Mouse (Mus musculus): ENCODE data around the gene C1qtnf4.

- TF ChIP-seq CTCF (IDR thresholded peaks at IDR 0.05; ENCODE audit: borderline replicate concordance, control insufficient read depth, extremely low read depth, insufficient read depth, low read length, poor library complexity): no peak
- no peak for TF ChIP-seq POLR2A (IDR thresholded peaks at IDR 0.05; ENCODE audit: control insufficient read depth, extremely low read depth, insufficient read depth, low read length, poor library complexity)
Measured at GRCm38 (mm10) chr2:90928566-90928965, 42.9 kb downstream of the C1qtnf4 start.

Measured in thymus, adult 2 months (tissue).